Mouse (Mus musculus) embryonic facial prominence, embryonic 13.5 days (tissue): ENCODE data around the gene Cdcp2. TPM values are rescaled to one million over a fixed set of nuclear protein-coding genes. Genes with fewer than 3 reads are reported as not detected.
A peak's percentile ranks its signal among the peaks of the same experiment; 100 is the strongest.

Experiments
- ATAC-seq: fragments of 200-750 bp; cut with Nextera tagmentation; 2 replicates; pipeline ENCODE4 v1.8.0; 2017; ENCODE audit warnings: low read depth; ENCODE audit not compliant: insufficient number of reproducible peaks, insufficient read depth, low FRiP score, low TSS enrichment
- H3K27ac ChIP-seq: fragments of 300-500 bp; sonication (generic); 2 replicates; pipeline ENCODE4 v1.5.1; 2015; ENCODE audit warnings: moderate library complexity, mild to moderate bottlenecking, inconsistent platforms
- H3K27me3 ChIP-seq: fragments of 300-500 bp; sonication (generic); 2 replicates; pipeline ENCODE4 v1.6.1; 2015; ENCODE audit warnings: mild to moderate bottlenecking, inconsistent platforms
- H3K36me3 ChIP-seq: fragments of 300-500 bp; sonication (generic); 2 replicates; pipeline ENCODE4 v1.6.1; 2015; ENCODE audit warnings: mild to moderate bottlenecking, inconsistent platforms
- H3K4me1 ChIP-seq: fragments of 300-500 bp; sonication (generic); 2 replicates; pipeline ENCODE4 v1.6.1; 2015; ENCODE audit warnings: inconsistent platforms
- H3K4me2 ChIP-seq: fragments of 300-500 bp; sonication (generic); 2 replicates; pipeline ENCODE4 v1.6.1; 2015; ENCODE audit warnings: moderate library complexity, mild to moderate bottlenecking, inconsistent platforms
- H3K4me3 ChIP-seq: fragments of 300-500 bp; sonication (generic); 2 replicates; pipeline ENCODE4 v1.5.1; 2015; ENCODE audit warnings: mild to moderate bottlenecking, inconsistent platforms
- H3K9ac ChIP-seq: fragments of 300-500 bp; sonication (generic); 2 replicates; pipeline ENCODE4 v1.6.1; 2015; ENCODE audit warnings: mild to moderate bottlenecking, inconsistent platforms
- H3K9me3 ChIP-seq: fragments of 300-500 bp; sonication (generic); 2 replicates; pipeline ENCODE4 v1.6.1; 2016; ENCODE audit warnings: inconsistent platforms
- WGBS: fragments of 180-500 bp; shearing (Covaris S2); methylation state at CpG from one replicate; pipeline ENCODE4 v1.1.7; 2015; ENCODE audit warnings: mixed read lengths; 5-methylcytosine and 5-hydroxymethylcytosine counted together
- polyA plus RNA-seq: library from polyadenylated mRNA; unstranded; fragments of >200 nt; fragmentation: Nextera tagmentation; extraction: Ambion mirVana; gene quantifications from 2 replicates; pipeline ENCODE4 v1.2.1, GENCODE M21; 2015

The Cdcp2 gene
- polyA plus RNA-seq, 1 experiment from 2014 or later, result not detected

- Histone ChIP-seq H3K9ac (no peak overlapping the region), H3K36me3 (no peaks in the 10 kb centered on the region), H3K4me3 (no peak overlapping the region), H3K4me2 (no peak overlapping the region), H3K4me1 (peaks cover 12% of the 10 kb centered on the region), H3K27ac (no peak overlapping the region), H3K27me3 (no peaks in the 10 kb centered on the region), H3K9me3 (no peaks in the 10 kb centered on the region)
- ATAC-seq, result no peak
- 56% methylated on average over 4 of the region's 4 CpGs for WGBS
These were observed 22.4 kb downstream of the Cdcp2 start for GRCm38 (mm10) chr4:107119056-107119455.

DNA sequence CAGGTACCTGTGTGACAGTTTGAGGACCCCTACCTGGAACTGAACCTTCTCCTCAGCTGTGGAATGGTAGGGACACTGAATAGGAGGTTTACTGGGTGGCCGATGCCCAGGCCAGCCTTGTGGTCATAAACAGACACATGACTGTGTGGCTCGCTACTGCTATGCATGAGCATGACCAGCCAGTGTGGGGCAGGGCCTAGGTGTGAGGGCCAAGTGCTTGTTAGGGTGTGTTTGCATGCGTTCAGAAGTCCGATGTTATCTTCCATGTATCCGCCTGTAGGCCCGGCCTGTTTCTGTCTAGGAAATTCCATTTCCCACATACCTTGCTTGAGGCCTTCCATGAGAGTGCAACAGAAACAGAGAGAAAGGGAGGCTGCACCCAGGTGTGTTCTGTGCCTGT is 24.0 kb downstream of the Cdcp2 start:
- H3K27ac ChIP-seq, result no peak overlapping the region
- ATAC-seq, result no peak
- 83% methylated on average over 6 of the region's 6 CpGs for WGBS
- H3K4me1 ChIP-seq, result peaks cover 19% of the 10 kb centered on the region
- no peaks in the 10 kb centered on the region for H3K27me3 ChIP-seq
- H3K4me3 ChIP-seq, result no peak overlapping the region
- no peak overlapping the region for H3K9ac ChIP-seq
- H3K4me2 ChIP-seq, result no peak overlapping the region
- H3K36me3 ChIP-seq, result no peaks in the 10 kb centered on the region
- no peaks in the 10 kb centered on the region for H3K9me3 ChIP-seq

GRCm38 (mm10) chr4:107121165-107121943 is 24.7 kb downstream of the Cdcp2 start:
- Histone ChIP-seq H3K9me3 (no peaks in the 10 kb centered on the region), H3K27me3 (no peaks in the 10 kb centered on the region), H3K4me1 (peaks cover 19% of the 10 kb centered on the region), H3K36me3 (no peaks in the 10 kb centered on the region), H3K4me2 (no peak overlapping the region), H3K27ac (no peak overlapping the region), H3K9ac (no peak overlapping the region), H3K4me3 (no peak overlapping the region)
- 47% methylated on average over 12 of the region's 12 CpGs for WGBS
- no peak for ATAC-seq

GRCm38 (mm10) chr4:107124376-107124775 is 27.7 kb downstream of the Cdcp2 start:
- Histone ChIP-seq H3K27ac (no peak overlapping the region), H3K36me3 (no peaks in the 10 kb centered on the region), H3K4me3 (no peak overlapping the region), H3K4me1 (peaks cover 39% of the 10 kb centered on the region), H3K9ac (no peak overlapping the region), H3K4me2 (no peak overlapping the region), H3K27me3 (no peaks in the 10 kb centered on the region), H3K9me3 (no peaks in the 10 kb centered on the region)
- no peak for ATAC-seq
- 60% methylated on average over 7 of the region's 7 CpGs for whole genome bisulfite sequencing

DNA sequence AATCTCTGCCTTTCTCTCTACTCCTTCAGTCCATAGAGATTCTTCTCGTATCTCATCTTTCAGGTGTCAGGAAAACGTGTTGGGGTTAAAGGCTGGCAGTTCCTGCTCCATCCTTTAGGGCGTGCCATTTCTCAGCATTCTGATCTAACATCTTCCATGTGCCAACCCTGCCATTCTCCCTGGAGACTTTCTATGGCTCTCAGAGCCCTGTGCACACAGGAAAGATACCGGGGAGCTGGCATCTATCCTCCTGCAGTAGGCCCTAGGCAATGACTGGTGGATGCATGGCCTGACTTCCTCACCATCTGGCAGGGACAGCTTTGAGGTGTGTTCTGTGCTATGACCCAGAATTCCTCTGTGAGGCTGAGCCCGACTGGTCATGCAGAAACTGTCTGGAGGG is 28.4 kb downstream of the Cdcp2 start:
- Histone ChIP-seq H3K4me2 (no peak overlapping the region), H3K4me3 (no peak overlapping the region), H3K36me3 (no peaks in the 10 kb centered on the region), H3K27me3 (no peaks in the 10 kb centered on the region), H3K9ac (no peak overlapping the region), H3K9me3 (no peaks in the 10 kb centered on the region), H3K27ac (no peak overlapping the region), H3K4me1 (peaks cover 39% of the 10 kb centered on the region)
- ATAC-seq, result no peak
- 54% methylated on average over 5 of the region's 5 CpGs for WGBS

DNA sequence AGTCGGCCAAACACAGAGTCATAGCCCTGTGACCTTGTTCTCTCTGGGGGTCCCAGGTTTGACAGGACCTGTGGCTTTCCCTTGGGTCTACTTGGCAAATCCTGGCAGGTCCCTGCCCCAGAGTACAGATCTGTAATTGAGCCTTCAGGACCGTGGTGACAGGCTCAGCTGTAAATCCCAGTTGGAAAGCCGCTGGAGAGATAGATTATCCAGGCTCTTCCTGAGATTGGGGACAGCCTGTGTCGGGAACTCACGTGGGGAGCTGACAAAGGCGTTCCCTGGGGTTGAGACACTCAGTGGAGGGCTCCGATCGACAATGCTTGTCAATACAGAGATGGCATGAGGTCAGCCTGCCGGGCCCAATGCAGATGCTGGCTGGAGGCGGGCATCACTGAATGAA is 29.7 kb downstream of the Cdcp2 start:
- Histone ChIP-seq H3K4me3 (no peak overlapping the region), H3K4me1 (peaks cover 41% of the 10 kb centered on the region), H3K9me3 (no peaks in the 10 kb centered on the region), H3K36me3 (no peaks in the 10 kb centered on the region), H3K4me2 (no peak overlapping the region), H3K27ac (no peak overlapping the region), H3K27me3 (no peaks in the 10 kb centered on the region), H3K9ac (no peak overlapping the region)
- 66% methylated on average over 10 of the region's 10 CpGs for WGBS
- ATAC-seq, result no peak

DNA sequence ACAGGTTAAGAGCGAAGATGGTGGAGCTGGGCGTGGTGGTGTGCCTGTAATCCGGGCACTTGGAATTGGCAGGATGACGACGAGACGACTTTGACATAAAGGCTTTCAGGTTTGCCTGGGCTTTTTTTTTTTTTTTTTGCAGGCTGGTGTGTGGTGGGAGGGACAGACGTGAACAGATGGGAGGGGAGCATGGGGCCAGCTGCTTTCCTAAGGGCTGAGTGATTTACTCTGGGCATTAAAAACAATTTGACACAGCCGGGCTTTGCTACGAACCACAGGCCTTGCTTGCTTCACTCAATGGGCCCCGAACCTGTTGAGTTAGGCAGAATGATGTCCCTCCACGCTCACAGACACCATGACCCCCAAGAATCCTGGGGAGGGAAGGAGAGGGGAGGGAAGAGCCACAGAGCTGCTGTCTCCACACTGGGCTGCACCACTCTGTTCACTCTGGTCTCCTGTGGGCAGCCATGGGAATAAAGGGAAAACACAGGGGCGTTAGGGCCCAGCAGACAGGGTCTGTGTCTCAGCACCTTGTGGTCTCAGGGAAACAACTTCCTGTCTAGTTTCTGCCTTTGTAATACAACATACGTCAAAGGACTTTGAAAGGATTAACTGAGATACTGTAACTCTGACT is 30.3 kb downstream of the Cdcp2 start:
- Histone ChIP-seq H3K4me3 (no peak overlapping the region), H3K9ac (no peak overlapping the region), H3K27ac (no peak overlapping the region), H3K4me1 (peaks cover 38% of the 10 kb centered on the region), H3K4me2 (no peak overlapping the region), H3K27me3 (no peaks in the 10 kb centered on the region), H3K36me3 (no peaks in the 10 kb centered on the region), H3K9me3 (no peaks in the 10 kb centered on the region)
- WGBS, result 39% methylated on average over 13 of the region's 13 CpGs
- ATAC-seq, result no peak

- Histone ChIP-seq H3K27me3 (no peaks in the 10 kb centered on the region), H3K9me3 (no peaks in the 10 kb centered on the region), H3K27ac (no peak overlapping the region), H3K36me3 (no peaks in the 10 kb centered on the region), H3K4me3 (no peak overlapping the region), H3K4me1 (peaks cover 38% of the 10 kb centered on the region), H3K9ac (0 out of 2 replicates have a peak overlapping the region, but pooled peaks have one; percentile 2), H3K4me2 (no peak overlapping the region)
- ATAC-seq, result no peak
- 18% methylated on average over 13 of the region's 13 CpGs for WGBS
These were observed 31.4 kb downstream of the Cdcp2 start for GRCm38 (mm10) chr4:107127901-107128669.

DNA sequence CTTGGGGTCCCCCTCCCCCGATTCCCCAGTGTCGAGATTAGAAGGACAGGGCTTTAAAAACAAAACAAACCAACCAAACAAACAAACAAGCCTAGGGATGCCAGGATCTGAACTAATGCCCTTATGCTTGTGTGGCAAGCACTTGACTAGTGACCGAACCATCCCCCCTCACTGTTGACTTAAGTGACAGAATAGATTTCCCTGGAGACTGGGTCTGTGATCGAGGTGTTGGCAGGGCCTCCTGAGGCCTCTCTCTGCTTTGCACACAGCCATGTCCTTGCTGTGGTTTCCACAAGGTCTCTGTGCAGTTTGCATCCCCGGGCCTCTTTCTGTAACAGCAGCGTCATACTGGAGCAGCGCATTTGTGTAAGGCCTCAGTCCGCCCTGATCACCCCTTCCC is 32.7 kb downstream of the Cdcp2 start:
- Histone ChIP-seq H3K4me2 (no peak overlapping the region), H3K9me3 (no peaks in the 10 kb centered on the region), H3K36me3 (no peaks in the 10 kb centered on the region), H3K9ac (no peak overlapping the region), H3K4me3 (no peak overlapping the region), H3K27me3 (no peaks in the 10 kb centered on the region), H3K27ac (no peak overlapping the region), H3K4me1 (peaks cover 32% of the 10 kb centered on the region)
- WGBS, result 79% methylated on average over 8 of the region's 8 CpGs
- no peak for ATAC-seq

DNA sequence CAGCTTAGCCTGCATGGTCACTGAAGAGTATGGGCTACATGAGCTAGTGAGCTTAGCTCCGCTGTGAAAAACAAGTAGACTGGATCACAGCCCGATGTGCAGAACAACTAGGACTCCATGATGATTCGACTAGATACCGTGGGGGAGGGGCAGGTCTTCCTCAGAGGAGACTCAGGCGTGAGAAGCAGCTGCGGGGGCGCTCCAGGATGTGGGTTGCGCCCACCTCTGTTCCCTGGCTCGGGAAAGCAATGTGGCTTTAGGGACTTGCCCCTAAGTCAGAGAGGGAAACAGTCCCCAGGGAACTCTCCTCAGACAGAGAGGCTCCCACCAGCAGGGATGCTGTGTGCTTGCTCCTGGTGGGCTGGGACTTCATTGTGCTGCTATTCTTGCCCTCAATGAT is 33.8 kb downstream of the Cdcp2 start:
- peaks cover 33% of the 10 kb centered on the region for H3K4me1 ChIP-seq
- WGBS, result 18% methylated on average over 9 of the region's 9 CpGs
- H3K4me2 ChIP-seq, result no peak overlapping the region
- no peak overlapping the region for H3K9ac ChIP-seq
- no peak for ATAC-seq
- H3K36me3 ChIP-seq, result no peaks in the 10 kb centered on the region
- H3K9me3 ChIP-seq, result no peaks in the 10 kb centered on the region
- H3K27ac ChIP-seq, result no peak overlapping the region
- no peak overlapping the region for H3K4me3 ChIP-seq
- H3K27me3 ChIP-seq, result no peaks in the 10 kb centered on the region

DNA sequence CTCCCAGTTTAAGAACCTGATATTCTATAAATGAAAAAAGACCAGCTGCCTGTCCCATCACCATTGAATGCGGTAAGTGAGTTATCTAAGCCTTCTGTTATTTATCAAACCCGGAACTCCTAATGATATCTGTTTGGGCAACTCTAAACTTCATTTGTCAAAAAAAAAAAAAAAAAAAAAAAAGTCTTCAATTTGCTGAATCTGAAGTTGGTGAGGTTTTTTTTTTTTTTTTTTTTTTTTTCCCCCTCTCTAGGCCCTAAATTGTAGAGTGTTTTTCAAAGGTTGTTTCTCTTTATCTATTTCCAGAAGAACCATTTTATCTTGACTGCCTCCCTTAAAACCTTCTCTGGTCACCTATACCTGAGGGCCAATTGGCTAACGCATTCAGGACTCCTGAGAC is 38.2 kb downstream of the Cdcp2 start:
- Histone ChIP-seq H3K4me3 (no peak overlapping the region), H3K9ac (no peak overlapping the region), H3K27me3 (0 out of 2 replicates have a peak, but pooled peaks cover 7% of the 10 kb centered on the region), H3K4me1 (peaks cover 52% of the 10 kb centered on the region), H3K36me3 (peaks cover 10% of the 10 kb centered on the region), H3K9me3 (no peaks in the 10 kb centered on the region), H3K4me2 (no peak overlapping the region), H3K27ac (no peak overlapping the region)
- WGBS, result 75% methylated on average over 3 of the region's 3 CpGs
- ATAC-seq, result no peak
